Mouse (Mus musculus): ENCODE measurements around the gene Cela2a. TPM values are rescaled to one million over a fixed set of nuclear protein-coding genes. Genes with fewer than 3 reads are reported as not detected.

Gene Cela2a
- total RNA-seq, 2 experiments from 2014 or later, result not detected

DNA sequence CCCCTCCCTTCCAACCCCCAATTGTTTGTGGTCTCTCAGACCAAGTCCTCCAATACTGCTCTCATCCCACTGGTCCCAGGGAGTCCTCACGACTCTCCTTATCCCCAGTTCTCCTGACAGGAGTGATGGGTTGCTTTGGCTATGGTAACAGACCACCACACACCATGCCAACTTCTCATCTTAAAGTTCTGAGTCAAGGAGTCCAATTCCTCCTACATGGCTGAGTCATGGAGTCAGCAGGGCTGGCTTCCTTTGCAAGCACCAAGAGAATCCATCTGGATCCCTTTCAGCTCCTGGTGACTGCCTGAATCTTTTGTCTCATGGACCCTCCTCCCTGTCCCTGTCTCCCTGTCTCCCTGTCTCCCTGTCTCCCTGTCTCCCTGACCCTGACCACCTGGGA lies 8.0 kb upstream of the Cela2a start:
- H3K27ac ChIP-seq, result no peak overlapping the region
- DNase-seq (ENCODE audit: low spot score in 2 of 2), result peak in 1 of 2 experiments; percentile 46
- H3K4me3 ChIP-seq, result no peak overlapping the region
- no peak for TF ChIP-seq CTCF (conservative IDR thresholded peaks at IDR 0.05)

DNA sequence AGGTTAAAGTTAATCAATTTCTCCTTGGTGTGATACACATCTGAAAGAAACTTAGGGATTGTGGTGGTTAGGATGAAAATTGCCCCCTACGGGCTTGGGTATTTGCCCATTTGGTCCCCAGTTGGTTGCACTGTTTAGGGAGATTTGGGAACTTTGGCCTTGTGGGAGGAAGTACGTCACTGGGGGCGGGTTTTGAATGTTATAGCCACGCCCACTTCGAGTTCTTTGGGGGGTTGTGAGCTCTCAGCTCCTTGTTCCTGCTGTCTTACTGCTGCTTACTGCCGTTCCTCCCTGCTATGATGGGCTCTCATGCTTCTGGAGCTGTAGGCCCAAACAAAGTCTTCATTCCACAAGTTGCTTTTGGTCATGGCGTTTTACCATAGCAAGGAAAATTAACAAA lies 5.4 kb upstream of the Cela2a start:
- no peak overlapping the region for H3K4me3 ChIP-seq
- no peak for TF ChIP-seq CTCF (conservative IDR thresholded peaks at IDR 0.05)
- H3K27ac ChIP-seq, result no peak overlapping the region
- no peak for DNase-seq (ENCODE audit: low spot score in 2 of 2)

DNA sequence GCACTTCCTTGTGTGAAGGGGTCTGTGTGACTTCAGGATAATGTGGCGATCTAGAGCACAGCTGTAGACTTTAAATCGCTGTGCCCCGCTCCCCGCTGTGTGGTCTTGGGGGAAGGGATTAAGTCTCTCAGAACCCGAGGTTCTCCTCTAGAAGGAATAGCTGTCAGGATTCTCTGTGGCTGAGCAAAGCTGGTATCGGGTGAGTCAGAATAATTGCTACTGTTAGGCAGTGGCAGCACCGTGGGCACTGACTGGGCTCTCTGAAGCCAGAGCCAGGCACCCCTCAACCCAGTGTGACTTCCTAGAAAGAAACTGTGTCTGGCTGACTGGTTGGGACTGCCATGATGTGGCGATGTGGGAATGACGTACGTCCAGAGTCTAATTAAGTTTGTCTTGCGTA lies 4.4 kb upstream of the Cela2a start:
- Histone ChIP-seq H3K27ac (no peak overlapping the region), H3K4me3 (no peak overlapping the region)
- DNase-seq (ENCODE audit: low spot score in 2 of 2), result no peak
- no peak for TF ChIP-seq CTCF (conservative IDR thresholded peaks at IDR 0.05)

DNA sequence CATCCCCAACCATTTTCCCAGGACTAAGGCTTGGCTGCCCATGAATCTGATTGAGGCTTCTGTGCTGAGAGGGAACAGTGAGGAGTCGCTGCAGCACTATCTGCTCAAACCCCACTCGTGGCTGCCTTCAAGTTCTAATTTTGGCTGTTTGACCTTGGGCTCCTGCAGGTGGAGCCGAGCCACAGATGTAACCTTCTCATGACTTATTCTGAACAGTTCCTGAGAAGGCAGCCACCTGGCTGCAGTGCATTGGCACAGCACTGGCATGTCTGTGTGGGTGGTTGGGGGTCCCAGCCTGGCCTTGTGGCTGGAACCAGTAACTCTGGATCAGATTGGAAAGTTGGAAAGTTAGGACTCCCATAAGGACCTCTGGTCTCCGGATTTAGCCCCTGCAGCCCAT lies 2.2 kb upstream of the Cela2a start:
- Histone ChIP-seq H3K4me3 (no peak overlapping the region), H3K27ac (no peak overlapping the region)
- TF ChIP-seq CTCF (conservative IDR thresholded peaks at IDR 0.05), result no peak
- no peak for DNase-seq (ENCODE audit: low spot score in 2 of 2)

DNA sequence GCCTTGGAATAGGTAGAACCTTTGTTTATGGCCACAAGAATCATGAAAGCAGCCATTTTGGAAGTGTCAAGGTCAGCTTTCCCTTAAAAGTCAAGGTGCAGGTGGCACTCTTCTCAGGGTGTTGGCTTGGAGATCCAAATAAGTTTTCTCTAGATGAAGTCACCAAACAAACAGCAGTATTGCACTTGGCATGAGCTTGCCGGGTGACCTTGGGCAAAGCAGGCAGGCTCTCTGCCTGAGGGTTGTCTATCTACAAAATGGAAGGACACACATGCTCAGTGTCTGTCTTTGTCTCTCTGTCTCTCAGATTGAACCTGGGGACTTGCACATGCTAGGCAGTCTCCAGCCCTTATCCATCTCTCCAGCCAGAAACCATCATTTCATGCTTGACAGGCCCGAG lies 1.4 kb upstream of the Cela2a start:
- TF ChIP-seq CTCF (conservative IDR thresholded peaks at IDR 0.05), result no peak
- Histone ChIP-seq H3K27ac (no peak overlapping the region), H3K4me3 (no peak overlapping the region)
- DNase-seq (ENCODE audit: low spot score in 2 of 2), result no peak

DNA sequence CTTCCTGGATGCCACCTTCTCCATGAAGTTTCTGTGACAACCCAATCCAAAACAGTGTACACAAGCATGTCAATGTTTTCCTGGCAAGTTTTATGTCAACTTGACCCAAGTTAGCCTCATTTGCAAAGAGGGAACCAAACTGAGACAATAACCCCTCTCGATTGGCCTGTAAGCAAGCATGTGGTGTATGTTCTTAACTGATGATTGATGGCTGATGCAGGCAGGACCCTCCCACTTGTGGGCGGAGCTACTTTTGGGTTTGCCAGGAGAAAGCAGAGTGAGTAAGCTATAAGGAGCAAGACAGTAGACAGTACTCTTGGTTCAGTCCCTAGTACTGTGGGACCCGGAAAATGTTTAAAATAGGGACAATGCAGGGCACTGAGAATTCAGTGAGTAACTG lies 3.0 kb downstream of the Cela2a start:
- no peak for DNase-seq (ENCODE audit: low spot score in 2 of 2)
- Histone ChIP-seq H3K27ac (no peak overlapping the region), H3K4me3 (no peak overlapping the region)
- no peak for TF ChIP-seq CTCF (conservative IDR thresholded peaks at IDR 0.05)

DNA sequence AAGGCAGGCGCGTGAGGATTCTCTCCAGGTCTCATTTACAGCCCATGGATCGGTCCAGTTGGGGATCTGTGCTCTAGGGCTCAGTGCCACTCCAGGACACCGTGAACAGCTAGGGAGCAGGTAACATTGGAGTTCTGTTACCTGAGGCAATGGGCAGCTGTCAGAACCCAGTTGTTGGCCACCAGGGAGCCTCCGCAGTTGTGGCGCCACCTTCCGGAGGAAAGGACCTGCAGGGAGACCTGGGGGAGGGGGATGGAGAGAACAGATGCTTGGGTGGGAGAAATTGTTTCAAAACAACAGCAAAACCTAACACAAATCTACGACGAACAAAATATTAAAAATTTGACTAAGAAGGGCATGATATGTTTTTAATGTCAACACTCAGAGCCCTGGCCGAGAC lies 3.9 kb downstream of the Cela2a start:
- Histone ChIP-seq H3K27ac (no peak overlapping the region), H3K4me3 (no peak overlapping the region)
- no peak for DNase-seq (ENCODE audit: low spot score in 2 of 2)
- TF ChIP-seq CTCF (conservative IDR thresholded peaks at IDR 0.05), result peak; percentile 58

DNA sequence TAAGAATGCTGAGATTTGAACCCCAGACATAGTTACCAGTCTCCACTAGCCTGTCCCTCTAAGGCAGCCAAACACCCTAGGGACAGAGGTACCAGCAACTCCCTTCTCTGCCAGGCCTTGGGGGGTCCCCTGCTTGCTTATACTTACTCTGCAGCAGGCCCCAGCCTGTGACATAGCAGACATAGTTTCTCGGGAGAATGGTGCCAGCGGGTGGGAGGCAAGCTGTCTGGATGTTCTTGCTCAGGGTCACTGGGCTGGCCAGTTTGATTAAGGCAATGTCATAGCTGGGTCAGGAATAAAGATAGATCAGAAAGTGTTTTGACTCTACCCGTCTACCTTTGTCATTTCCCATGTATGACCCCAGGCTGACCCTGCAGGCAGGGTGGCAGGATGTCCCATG lies 4.8 kb downstream of the Cela2a start:
- DNase-seq (ENCODE audit: low spot score in 2 of 2), result no peak
- TF ChIP-seq CTCF (conservative IDR thresholded peaks at IDR 0.05), result no peak
- Histone ChIP-seq H3K27ac (no peak overlapping the region), H3K4me3 (no peak overlapping the region)

DNA sequence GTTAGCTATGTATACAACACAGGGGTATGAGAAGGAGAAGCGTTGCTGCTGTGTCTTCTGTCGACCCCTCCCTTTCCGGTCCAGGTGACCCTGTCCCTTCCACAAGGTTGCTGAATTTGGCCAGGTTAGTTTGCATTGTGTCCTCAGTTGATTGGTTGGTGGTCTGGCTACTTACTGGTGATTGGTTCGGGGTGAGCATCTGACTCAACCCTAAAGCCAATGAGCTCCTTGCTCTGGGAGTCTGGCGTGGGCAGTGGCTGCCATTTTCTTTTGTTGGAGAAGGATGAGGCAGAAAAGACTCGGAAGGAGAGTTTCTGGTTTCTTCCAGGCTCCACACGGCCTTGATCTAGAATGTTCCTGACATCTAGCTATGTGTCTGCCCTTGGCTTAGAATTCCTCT lies 6.6 kb downstream of the Cela2a start:
- TF ChIP-seq CTCF (conservative IDR thresholded peaks at IDR 0.05), result no peak
- no peak overlapping the region for H3K27ac ChIP-seq

DNA sequence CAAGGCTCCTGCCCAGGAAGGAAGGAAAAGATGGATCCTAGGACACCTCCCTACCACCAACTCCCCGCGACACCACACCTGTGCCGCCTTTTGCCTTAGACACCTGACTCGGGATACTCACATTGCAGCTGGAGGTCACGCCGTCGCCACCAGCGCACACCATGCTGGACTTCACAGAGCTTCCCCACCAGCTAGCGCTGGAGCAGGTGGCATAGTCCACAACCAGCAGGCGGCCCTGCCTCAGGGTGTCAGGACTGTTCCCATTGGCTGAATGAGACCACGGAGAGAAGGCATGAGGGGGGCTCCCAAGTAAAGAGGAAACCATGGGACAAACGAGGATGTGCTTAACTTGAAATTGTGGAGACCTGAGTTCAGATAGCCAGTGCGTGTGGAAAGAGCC lies 7.1 kb downstream of the Cela2a start:
- no peak for TF ChIP-seq CTCF (conservative IDR thresholded peaks at IDR 0.05)
- no peak overlapping the region for H3K27ac ChIP-seq
- no peak overlapping the region for H3K4me3 ChIP-seq
- DNase-seq (ENCODE audit: low spot score in 2 of 2), result no peak

More for the DNA sequence above, 6.6 kb downstream of the Cela2a start:
- H3K4me3 ChIP-seq, result no peak overlapping the region
- DNase-seq (ENCODE audit: low spot score in 2 of 2), result no peak

DNA sequence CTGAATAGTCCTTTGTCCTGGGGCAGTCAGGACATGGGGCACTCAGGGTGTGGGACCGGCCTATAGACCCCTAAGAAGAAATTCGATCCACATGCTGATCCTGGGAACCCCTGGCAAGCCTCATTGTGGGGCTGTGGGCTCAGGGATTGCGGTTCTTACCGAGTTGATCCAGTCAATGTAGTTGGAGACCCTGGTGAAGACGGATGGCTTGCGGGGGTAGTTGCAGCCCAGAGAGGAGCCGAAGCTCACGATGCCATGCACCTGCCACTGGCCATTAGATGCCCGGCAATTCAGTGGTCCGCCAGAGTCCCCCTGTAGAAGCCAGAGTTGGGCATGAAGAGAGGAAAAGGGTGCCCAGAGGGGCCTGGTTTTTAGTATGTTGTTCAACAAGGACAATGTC lies 8.3 kb downstream of the Cela2a start:
- Histone ChIP-seq H3K27ac (peak overlapping the region; percentile 77; the same call in 1 of the 2 replicates), H3K4me3 (no peak overlapping the region)
- no peak for TF ChIP-seq CTCF (conservative IDR thresholded peaks at IDR 0.05)
- no peak for DNase-seq (ENCODE audit: low spot score in 2 of 2)

DNA sequence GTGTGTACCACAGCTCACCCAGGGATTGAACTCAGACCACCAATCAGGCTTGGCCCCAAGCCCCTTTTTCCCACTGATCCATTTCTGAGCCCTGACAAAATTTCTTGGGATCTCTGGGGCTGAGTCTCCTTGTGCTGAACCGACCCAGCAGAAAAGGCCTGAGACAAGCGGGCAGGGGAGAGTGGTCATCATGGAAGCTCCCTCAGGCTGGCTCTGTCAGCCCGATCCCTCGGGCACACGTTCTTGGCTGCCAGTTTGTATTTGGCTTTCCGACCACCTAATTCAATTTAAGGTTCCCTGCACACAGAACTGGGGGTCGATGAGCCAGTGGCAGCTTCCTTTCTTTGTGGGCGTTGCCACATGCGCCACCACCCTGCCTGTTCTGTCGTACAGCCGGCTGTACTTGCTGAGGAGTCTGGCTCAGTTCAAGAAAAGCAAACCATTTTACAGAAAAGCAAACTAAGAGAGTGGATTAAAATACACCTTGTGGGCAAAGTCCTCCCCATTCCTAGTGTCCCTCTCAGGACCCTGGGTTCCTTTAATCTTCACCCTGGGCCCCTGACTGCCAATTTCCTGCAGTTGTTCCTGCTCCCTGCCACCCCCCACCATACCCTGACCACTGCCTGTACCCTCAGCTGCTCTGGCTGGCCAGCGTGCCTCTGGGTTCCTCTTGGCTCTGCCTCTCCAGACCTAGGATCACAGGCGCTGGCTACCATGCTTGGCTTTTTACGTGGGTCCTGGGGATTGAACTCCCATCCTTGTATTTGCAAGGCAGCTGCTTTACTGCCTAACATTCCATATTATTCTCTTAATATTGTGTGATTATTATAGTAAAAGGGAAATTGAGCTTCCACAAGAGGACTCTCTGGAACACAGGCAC lies 8.9 kb downstream of the Cela2a start:
- Histone ChIP-seq H3K4me3 (no peak overlapping the region), H3K27ac (peak overlapping the region; percentile 77)
- peak; percentile 38 to 50 for DNase-seq (ENCODE audit: low spot score in 2 of 2)
- TF ChIP-seq CTCF (conservative IDR thresholded peaks at IDR 0.05), result no peak

DNA sequence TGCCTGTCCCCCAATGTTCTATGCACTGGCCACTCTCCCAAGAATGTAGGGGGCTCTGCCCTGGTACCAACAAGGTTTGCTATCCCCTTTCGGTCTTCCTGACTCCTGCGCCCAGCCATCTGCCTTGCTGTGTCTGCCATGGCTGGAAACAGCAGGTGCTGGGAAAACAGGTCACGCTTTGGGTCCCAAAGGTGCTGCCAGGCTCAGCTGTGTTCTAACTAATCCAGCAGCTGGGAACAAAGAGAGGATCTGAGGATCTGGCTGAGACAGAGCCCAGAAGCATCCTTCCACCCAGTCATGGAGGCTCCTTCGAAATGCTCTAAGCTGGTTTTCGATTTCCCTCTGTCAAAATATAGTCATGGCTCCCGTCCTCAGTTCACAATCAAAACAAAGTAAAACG lies 9.7 kb downstream of the Cela2a start:
- Histone ChIP-seq H3K27ac (peak overlapping the region; percentile 77), H3K4me3 (no peak overlapping the region)
- no peak for DNase-seq (ENCODE audit: low spot score in 2 of 2)
- TF ChIP-seq CTCF (conservative IDR thresholded peaks at IDR 0.05), result no peak

DNA sequence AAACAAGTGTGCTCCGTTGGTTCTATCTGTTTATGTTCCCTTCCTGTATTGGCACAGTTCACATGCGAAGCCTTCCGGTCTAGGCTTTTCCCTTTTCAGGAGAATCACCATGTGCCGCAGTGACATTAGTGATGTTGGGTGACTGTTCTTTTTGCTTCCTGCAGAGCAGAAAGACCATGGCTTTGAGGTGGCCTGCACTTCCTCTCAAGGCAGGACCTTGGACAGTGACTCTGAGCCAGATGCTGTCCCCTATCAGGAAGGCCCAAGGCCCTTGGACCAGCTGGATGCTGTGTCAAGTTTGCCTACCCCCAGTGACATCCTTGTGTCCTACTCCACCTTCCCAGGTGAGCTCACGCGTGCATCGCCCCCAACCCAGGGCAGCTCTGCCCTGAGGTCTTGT lies 14.6 kb downstream of the Cela2a start:
- DNase-seq (ENCODE audit: low spot score in 2 of 2), result no peak
- no peak for TF ChIP-seq CTCF (conservative IDR thresholded peaks at IDR 0.05)
- Histone ChIP-seq H3K27ac (no peak overlapping the region), H3K4me3 (no peak overlapping the region)

All from layer of hippocampus, adult 2 months (tissue).